Mouse (Mus musculus) megakaryocyte progenitor cell, adult 5-6 weeks (primary cell): ENCODE measurements around the gene Ranbp10. TPM values are rescaled to one million over a fixed set of nuclear protein-coding genes. Genes with fewer than 3 reads are reported as not detected.
"Not testable (repeated sequence)": the region's sequence is repeated elsewhere in the genome, so short reads cannot be mapped to it uniquely, and the experiment has no call there.

ENCODE experiments used
- ATAC-seq: replicated peaks from 2 replicates; pipeline ENCODE4 v1.8.0; 2016; ENCODE audit warnings: mild to moderate bottlenecking, moderate TSS enrichment, inconsistent platforms; ENCODE audit not compliant: poor library complexity
- total RNA-seq, 2 experiments: library from RNA; stranded (forward) in 1 of 2; stranded (reverse) in 1 of 2; fragments of 157-497, 149-512 nt in 1 of 2; fragments of 200-1000 nt in 1 of 2; gene quantifications; 2 replicates each; pipeline versions ENCODE4 v1.2.3 to v1.2.4; 2015 to 2017

Gene Ranbp10
- total RNA-seq, 2 experiments from 2014 or later: 7.7 to 13.2 TPM

GRCm38 (mm10) chr8:105836991-105837390, 9.8 kb upstream of the Ranbp10 start:
- no peak for ATAC-seq

- ATAC-seq: peak; percentile 100
Measured at GRCm38 (mm10) chr8:105835318-105835717, 8.2 kb upstream of the Ranbp10 start.

DNA sequence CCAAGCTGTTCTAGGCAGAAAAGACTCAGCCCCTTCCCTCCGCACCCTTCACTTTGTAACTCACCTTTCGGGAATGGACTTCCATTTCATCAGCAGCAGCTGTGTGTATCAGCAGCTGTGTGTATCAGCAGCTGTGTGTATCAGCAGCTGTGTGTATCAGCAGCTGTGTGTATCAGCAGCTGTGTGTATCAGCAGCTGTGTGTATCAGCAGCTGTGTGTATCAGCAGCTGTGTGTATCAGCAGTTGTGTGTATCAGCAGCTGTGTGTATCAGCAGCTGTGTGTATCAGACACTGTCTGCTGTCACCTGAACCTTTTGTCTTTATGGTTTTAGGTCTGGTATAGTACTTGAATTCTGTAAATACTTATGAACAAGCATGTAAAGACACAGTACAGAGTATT, 6.6 kb upstream of the Ranbp10 start:
- ATAC-seq: not testable (repeated sequence)

DNA sequence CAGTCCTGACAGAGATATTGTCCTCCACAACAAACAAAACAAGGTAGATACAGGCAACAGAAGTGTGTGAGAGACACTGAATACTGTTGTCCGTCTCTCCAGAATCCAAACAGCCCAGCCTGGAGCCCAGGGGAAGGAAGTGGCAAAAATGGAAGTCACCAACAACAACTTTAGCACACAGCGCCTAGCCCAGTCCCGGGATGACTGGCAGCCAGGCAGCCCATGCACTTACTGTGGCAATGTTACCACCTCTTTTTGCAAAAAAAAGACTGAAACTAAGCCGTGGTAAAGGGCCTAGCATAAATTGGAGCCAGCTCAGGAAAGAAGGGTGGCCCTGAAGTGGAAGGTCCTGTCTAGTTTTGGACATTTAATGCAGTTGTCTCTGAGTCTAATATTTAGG, 771 bp downstream of the Ranbp10 start:
- no peak for ATAC-seq

DNA sequence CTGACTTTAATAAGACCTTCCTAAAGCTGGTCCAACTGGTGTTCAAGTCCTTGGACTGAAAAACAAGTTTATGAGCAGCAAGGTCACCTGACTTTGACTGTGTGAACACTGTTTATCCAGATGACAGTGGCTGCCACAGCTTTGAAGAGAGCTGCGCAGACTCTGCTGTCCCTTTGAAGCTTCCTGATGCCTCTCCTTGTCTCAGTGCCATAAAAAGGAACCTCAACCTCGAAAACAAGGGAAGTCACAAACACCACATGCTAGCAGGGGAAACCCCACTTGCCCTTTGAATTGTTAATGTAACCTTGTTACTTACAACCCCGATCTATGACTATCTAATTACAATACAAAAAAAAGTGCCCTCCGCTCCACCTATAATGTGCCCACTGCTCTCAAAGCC, 1.6 kb downstream of the Ranbp10 start:
- ATAC-seq: no peak

DNA sequence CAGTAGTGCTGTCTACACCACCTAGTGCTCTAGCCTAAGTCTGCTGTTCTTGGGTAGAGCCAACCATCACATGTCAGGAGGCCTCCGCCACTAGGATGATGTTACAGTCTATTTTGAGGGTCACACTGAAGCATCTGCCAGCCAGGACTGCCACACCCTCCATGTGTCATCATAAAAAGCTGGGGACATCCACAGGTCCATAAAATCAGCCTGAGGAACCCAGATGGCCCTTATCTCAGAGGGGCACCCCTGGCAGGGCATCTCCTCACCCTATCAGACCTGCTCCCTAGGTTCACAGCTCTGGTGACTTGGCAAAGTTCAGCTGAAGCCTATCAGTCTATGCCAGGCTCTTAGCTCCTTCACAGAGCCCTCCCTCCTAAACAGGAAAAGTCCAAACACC, 6.2 kb downstream of the Ranbp10 start:
- ATAC-seq: peak; percentile 93

DNA sequence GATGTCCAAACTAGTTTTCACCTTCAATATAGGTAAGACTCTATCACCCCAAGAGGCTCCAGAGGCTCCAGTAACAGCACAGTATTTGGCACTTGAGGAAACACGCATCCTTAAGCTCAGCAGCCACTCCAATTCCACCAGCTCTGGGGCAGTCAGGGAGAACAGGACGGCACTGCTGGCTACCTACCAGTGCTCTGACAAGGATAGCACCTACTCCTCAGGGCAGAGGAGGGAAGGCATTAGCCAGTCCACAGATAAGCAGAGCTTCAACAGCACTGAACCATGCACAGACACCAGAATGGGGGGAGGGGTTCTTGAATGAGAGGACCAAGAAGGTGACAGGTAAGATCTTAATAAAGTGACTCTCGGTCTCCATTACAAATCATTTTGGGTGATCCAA, 7.5 kb downstream of the Ranbp10 start:
- no peak for ATAC-seq

DNA sequence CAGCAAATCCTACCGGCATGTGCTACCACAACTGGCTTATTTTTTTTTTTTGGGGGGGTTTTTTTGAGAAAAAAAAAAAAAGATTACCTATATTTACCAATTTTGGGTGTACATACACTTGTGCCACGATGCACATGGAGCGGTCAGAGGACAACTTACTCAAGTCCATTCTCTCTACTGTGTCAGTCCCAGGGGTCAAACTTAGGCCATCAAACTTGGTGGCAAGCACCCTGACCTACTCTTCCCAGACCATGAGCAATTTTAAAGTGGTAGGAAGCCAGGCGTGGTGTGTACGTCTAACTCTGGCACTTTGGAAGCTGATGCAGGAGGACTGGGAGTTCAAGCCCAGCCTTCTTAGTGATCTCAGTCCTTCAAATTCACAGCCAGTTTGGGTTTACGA, 13.9 kb downstream of the Ranbp10 start:
- ATAC-seq: no peak

- ATAC-seq: no peak
Measured at GRCm38 (mm10) chr8:105812511-105812910, 14.6 kb downstream of the Ranbp10 start.

GRCm38 (mm10) chr8:105811543-105811942, 15.6 kb downstream of the Ranbp10 start:
- 0 out of 2 replicates have a peak, but pooled peaks have one; percentile 6 for ATAC-seq

DNA sequence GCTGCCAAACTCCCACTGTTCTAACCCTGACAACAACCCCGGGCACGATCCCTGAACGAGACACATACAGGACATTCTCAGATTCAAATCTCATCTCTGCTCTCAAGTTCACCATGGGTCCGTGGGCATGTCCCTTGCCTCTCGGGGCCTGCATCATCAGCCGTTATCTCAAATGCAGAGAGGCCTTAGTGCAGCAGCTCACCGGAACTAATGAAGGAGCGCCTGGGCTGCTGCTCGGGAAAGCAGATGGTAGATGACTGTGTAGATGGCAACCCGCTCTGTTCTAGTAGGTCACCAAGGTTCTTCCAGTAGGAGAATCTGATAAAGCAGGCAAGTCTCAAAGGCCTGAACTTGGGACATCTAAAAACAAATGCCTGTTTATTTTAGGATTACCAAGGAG, 16.1 kb downstream of the Ranbp10 start:
- ATAC-seq: peak; percentile 33

DNA sequence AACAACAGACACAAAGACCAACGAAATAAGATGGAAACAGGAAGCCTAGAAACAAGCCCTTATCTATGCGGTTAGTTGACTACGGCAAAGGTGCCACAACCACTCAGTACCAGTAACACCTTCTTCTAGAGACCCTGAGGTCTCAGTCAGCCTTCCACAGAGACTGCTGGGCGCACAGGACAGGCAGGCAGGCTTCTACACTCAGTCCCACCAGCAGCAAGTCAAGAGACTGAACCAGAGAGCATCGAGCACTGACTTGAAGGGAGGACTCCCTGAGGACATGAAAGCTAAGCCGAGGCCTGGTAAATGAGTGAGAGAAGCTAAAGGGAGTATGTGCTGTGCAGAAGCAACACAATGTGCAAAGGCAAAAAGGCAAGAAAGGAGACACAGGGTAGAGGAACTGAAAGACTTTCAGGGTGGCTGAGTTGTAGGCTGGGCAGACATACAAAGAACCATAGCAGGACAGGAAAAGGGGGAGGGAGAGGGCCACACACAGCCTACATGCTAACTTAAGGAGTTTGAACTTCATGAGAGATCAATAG, 16.8 kb downstream of the Ranbp10 start:
- ATAC-seq: peak; percentile 25; the same call in 1 of the 2 replicates

- peak; percentile 38 for ATAC-seq
Measured at GRCm38 (mm10) chr8:105808480-105808879, 18.7 kb downstream of the Ranbp10 start.

GRCm38 (mm10) chr8:105807766-105808165, 19.4 kb downstream of the Ranbp10 start:
- no peak for ATAC-seq

- no peak for ATAC-seq
Measured at GRCm38 (mm10) chr8:105805964-105806363, 21.2 kb downstream of the Ranbp10 start.

DNA sequence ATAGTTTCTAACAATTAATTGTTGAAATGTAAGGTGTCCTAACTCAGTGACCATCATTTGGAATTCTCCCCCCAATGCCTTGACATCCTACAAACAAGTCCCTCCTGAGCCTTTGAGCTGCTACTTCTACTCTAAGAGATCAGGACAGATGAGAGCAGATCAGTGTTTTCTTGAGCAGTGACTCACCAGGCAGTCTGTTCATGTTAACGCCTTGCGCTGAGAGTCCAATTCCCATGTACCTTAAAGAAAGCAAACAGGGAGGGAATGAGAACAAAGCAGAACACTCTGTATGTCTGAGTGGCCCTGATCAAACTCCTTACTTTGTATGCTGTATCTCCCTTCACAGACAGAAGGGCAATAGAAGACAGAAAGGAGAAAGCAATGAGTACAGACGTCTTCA, 21.8 kb downstream of the Ranbp10 start:
- ATAC-seq: no peak

DNA sequence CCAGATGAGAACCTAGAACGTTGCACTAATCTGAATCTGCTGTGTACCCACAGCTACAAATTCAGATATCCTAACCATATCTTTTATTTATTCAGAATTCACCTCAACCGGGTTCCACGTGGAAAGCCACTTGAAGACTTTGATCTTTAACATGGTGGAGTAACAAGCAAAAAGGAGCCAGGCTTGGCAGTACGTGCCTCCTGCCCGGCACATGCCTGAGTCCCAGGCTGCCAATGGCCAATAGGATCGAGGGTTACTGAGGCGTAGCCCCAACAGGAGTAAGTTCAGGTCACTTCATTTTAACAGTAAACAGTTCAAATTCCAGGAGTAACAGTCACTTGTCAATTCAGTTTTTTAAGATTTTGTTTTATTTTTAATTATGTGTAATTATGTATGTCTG, 22.4 kb downstream of the Ranbp10 start:
- ATAC-seq: no peak

DNA sequence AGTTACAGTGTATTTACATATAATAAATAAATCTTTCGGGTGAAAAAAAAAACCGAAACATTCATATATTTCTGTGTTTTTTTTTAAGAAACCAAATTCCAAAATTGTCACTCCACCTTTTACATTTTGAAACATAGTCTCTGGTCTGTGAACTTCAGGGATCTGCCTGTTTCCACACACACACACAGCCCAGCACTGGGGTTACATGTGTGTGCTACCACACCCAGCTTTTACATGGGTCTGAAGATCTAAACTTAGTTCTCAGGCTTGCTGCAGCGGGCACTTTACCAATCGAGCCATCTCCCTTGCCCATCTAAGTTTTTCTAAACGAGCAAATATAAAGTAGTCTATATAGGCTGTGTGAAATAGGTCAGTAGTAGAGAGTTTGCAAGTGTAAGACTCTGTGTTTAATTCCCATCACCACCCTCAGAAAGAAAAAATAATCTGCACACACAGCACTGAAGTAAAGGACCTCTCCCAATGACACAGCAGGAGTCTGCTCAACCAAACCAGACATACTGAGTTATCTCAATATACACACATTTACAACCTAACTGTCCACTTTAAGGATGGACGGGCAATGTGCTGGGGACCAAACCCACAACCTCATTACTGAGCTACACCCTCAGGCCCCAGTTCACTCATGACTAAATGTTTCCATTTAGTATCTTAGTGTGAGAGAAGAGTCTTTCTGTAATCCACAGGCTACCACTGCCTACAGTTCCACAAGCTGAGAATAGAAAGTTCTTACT, 25.8 kb downstream of the Ranbp10 start:
- peak; percentile 83 for ATAC-seq

DNA sequence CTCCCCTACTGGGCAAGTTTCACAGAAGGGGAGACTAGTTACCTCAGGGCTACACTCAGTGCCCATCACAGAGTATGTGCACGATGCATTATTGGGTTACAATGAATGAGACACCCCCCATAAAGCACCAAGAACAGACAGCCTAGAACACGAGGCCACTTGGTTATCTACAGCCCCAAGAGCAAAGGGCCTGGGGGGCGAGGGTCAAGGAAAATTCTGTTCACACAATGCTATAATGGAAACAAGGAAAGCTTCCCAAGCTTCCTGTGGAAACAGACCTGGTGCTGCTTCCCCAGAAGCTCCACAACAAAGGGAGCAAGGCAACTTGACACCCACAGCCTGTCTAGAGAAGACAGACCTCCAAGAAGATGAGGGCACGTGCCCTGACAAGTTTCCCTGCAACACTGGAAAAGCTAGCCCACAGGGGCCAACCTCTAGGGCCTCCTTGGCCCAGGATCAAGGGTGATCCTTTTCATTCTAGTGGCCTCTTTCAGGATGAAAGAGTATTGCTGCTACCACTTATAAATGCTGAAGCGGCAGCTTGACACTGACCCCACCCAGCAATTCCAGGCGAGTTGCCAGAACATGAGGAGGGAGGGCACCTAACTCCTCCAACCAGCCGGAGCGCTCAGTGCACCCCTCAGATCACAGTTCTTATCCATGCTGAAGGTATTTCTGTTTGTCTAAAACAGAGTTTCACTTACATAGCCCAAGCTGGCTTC, 27.9 kb downstream of the Ranbp10 start:
- ATAC-seq: peak; percentile 79

GRCm38 (mm10) chr8:105798408-105798807, 28.7 kb downstream of the Ranbp10 start:
- no peak for ATAC-seq

DNA sequence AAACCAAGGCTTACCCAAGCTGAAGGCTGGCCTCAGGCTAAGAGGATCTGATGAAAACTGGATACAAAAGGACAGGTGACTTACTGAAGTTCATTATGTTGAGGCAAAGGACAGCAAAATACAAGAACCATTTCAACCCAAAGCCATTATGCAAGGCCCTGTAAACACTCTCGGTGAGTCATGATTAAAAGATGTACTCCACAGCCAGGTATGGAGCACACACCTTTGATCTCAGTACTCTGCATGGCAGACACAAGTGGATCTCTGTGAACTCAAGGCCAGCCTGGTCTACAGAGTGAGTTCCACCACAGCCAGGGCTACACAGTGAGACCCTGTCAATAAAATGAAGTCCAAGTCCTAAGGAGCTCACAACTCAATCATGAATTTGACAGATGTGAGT, 31.4 kb downstream of the Ranbp10 start:
- no peak for ATAC-seq

DNA sequence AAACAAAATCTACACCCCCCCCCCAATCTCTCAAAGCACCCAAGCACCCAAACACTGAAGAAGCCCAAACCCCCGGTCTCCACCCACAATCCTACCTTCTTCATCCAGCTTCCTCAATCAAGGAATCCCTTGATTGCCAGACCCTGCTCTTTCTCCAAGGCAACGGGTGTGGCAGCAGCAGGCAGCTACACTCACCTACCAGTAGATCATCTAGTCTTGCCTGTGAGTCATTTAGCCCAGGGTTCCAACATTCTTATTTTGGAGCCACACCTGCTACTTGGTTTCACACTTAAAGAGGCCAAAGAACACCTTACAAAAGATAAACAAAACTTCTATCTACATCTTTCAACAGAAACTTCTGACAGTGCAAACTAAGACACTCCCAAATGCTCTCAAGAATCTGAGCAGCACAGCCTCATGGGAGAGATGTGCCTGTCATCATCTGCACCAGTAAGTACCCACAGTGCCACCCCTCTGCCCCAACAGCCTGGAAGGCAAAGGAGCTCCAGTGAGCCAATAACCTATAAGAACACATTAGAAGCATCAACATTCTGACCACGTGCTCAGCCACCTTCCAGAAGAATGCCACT, 33.0 kb downstream of the Ranbp10 start:
- ATAC-seq: no peak
